Mouse (Mus musculus) megakaryocyte, embryonic 14.5 days (primary cell): Measurements from ENCODE around the gene Hist1h2af.

Experiments
- FLI1 ChIP-seq: IDR thresholded peaks from 2 replicates; pipeline ENCODE4 v1.6.1; 2012; ENCODE audit warnings: low read length, inconsistent platforms, mixed read lengths
- GATA1 ChIP-seq: IDR thresholded peaks from 3 replicates; pipeline ENCODE4 v1.6.1; 2012; ENCODE audit warnings: mixed read lengths, low read length, inconsistent platforms, borderline replicate concordance

DNA sequence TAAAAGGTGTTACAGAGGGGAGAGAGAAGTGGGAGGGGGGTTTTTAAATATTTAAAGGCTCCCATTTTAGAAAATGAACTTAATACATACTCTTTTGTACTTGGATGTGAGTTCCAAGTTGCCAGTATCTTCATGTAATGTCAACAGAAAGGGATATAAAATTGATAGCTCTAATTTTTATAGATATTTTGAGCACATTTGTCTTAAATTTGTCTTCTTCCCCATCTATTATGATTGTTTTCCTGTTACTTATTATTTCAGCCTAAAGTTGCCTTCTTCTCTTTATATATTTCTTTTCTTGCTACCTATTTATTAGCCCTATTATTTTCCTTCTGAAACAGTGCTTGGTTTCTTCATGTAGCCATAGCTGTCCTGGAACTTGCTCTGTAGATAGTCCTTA, 19.3 kb downstream of the Hist1h2af start, which contains the start of gene Hist1h1d:
- TF ChIP-seq GATA1 (no peak), FLI1 (no peak)
